Mouse (Mus musculus): ENCODE data around the gene Rxrg. TPM values are rescaled to one million over a fixed set of nuclear protein-coding genes. Genes with fewer than 3 reads are reported as not detected.

Gene Rxrg
- polyA plus RNA-seq, 1 experiment from 2014 or later: 3.5 TPM

- Histone ChIP-seq H3K36me3 (no peaks in the 10 kb centered on the region), H3K4me1 (peaks cover 11% of the 10 kb centered on the region), H3K27ac (no peak overlapping the region), H3K27me3 (ENCODE audit: insufficient read depth, poor library complexity, severe bottlenecking) (peaks cover 80% of the 10 kb centered on the region), H3K9me3 (no peaks in the 10 kb centered on the region), H3K4me3 (no peak overlapping the region)
- WGBS: 78% methylated on average over 3 of the region's 3 CpGs
- DNase-seq (ENCODE audit: low spot score): no peak
Observed at GRCm38 (mm10) chr1:167659065-167659464, 60.9 kb downstream of the Rxrg start.

- H3K27me3 ChIP-seq (ENCODE audit: insufficient read depth, poor library complexity, severe bottlenecking): peaks cover 79% of the 10 kb centered on the region
- DNase-seq (ENCODE audit: low spot score): no peak
- H3K4me1 ChIP-seq: peaks cover 11% of the 10 kb centered on the region
- H3K27ac ChIP-seq: no peak overlapping the region
- H3K36me3 ChIP-seq: no peaks in the 10 kb centered on the region
- 3% methylated on average over 21 of the region's 21 CpGs for WGBS
- no peaks in the 10 kb centered on the region for H3K9me3 ChIP-seq
- peak overlapping the region; percentile 47 for H3K4me3 ChIP-seq
Observed at GRCm38 (mm10) chr1:167660521-167661101, 62.4 kb downstream of the Rxrg start.

GRCm38 (mm10) chr1:167661123-167661522 lies 62.9 kb downstream of the Rxrg start:
- Histone ChIP-seq H3K4me3 (peak overlapping the region; percentile 47), H3K27ac (no peak overlapping the region), H3K4me1 (peaks cover 11% of the 10 kb centered on the region), H3K36me3 (no peaks in the 10 kb centered on the region), H3K27me3 (ENCODE audit: insufficient read depth, poor library complexity, severe bottlenecking) (peaks cover 73% of the 10 kb centered on the region), H3K9me3 (no peaks in the 10 kb centered on the region)
- 2% methylated on average over 19 of the region's 19 CpGs for WGBS
- DNase-seq (ENCODE audit: low spot score): no peak

DNA sequence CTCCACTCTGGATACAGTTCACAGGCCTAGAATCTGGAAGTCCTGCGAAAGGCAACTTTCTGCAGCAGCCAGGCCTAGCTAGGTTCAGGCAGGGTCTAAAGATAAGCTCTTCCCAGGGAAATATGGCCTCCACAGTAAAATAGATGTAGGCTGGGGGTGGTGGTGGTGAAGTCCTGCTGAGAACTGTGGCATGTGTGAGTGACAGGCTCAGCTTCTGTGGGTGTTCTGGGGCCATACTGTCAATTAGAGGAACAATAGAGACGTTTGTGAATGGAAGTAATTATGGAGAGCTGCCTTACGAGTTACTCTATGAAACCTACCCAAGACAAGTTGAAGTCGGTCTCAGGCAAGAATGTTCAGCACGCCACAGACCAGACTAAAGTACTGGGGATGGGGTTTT lies 65.0 kb downstream of the Rxrg start:
- Histone ChIP-seq H3K27ac (no peak overlapping the region), H3K36me3 (no peaks in the 10 kb centered on the region), H3K27me3 (ENCODE audit: insufficient read depth, poor library complexity, severe bottlenecking) (peaks cover 56% of the 10 kb centered on the region), H3K4me1 (peaks cover 11% of the 10 kb centered on the region), H3K9me3 (no peaks in the 10 kb centered on the region), H3K4me3 (no peak overlapping the region)
- DNase-seq (ENCODE audit: low spot score): no peak
- 68% methylated on average over 5 of the region's 5 CpGs for WGBS

- WGBS: 29% methylated on average over 6 of the region's 6 CpGs
- H3K27me3 ChIP-seq (ENCODE audit: insufficient read depth, poor library complexity, severe bottlenecking): peaks cover 63% of the 10 kb centered on the region
- H3K27ac ChIP-seq: no peak overlapping the region
- H3K4me1 ChIP-seq: peaks cover 10% of the 10 kb centered on the region
- H3K9me3 ChIP-seq: no peaks in the 10 kb centered on the region
- H3K36me3 ChIP-seq: no peaks in the 10 kb centered on the region
- H3K4me3 ChIP-seq: no peak overlapping the region
- DNase-seq (ENCODE audit: low spot score): no peak
Observed at GRCm38 (mm10) chr1:167669796-167670195, 71.6 kb downstream of the Rxrg start.

DNA sequence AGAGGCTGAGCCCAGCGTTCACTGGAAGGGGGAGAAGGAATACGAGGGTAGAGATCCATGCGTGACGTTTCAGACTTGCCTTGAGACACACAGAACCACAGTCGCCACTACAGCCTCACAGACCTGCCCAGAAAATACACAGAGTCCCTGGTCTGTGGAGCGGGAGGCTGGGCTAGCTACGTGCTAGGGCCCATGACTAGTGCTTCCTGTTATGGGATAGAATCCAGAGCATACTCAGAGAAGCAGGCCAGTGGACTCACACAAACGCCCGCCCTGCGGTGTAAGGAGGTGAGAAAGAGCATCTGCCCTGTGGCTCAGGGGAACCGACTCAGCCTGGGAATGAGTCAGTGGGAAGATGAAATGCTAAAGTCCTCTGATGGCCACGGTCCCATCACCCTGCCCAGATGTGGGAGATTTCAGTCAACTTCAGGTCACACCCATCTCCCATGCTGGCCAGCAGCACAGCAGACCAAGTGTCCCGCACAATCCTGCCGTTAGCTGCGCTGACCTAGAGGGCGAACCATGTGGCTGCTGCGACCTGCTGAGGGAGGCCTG lies 74.3 kb downstream of the Rxrg start:
- H3K27ac ChIP-seq: no peak overlapping the region
- H3K4me3 ChIP-seq: peak overlapping the region; percentile 40
- H3K4me1 ChIP-seq: peaks cover 10% of the 10 kb centered on the region
- H3K36me3 ChIP-seq: no peaks in the 10 kb centered on the region
- DNase-seq (ENCODE audit: low spot score): no peak
- H3K9me3 ChIP-seq: no peaks in the 10 kb centered on the region
- peaks cover 76% of the 10 kb centered on the region for H3K27me3 ChIP-seq (ENCODE audit: insufficient read depth, poor library complexity, severe bottlenecking)
- 18% methylated on average over 17 of the region's 17 CpGs for WGBS

DNA sequence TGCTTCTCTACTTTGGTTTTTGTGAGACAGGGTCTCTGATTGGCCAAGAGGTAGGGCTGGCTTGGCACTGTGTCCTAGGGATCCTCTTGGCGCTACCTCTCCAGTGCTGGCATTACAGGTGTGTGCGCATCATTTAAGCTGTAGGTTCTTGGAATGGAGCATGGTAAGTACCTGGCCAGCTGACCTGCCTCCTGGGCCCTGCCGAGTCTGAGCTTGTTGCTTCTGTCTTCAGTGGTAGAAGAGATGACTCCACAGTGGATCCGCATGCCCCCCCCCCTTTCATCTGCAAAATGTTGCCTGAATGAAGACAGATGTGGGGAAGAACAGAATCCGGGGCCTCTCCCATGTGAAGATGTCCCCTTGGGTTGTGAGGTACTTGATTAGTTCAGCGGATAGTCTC lies 80.9 kb downstream of the Rxrg start:
- Histone ChIP-seq H3K27me3 (ENCODE audit: insufficient read depth, poor library complexity, severe bottlenecking) (peaks cover 30% of the 10 kb centered on the region), H3K4me3 (no peak overlapping the region), H3K4me1 (no peaks in the 10 kb centered on the region), H3K27ac (no peak overlapping the region), H3K9me3 (no peaks in the 10 kb centered on the region; the same call in 1 of the 2 replicates), H3K36me3 (no peaks in the 10 kb centered on the region)
- DNase-seq (ENCODE audit: low spot score): peak; percentile 51
- 84% methylated on average over 6 of the region's 6 CpGs for WGBS

DNA sequence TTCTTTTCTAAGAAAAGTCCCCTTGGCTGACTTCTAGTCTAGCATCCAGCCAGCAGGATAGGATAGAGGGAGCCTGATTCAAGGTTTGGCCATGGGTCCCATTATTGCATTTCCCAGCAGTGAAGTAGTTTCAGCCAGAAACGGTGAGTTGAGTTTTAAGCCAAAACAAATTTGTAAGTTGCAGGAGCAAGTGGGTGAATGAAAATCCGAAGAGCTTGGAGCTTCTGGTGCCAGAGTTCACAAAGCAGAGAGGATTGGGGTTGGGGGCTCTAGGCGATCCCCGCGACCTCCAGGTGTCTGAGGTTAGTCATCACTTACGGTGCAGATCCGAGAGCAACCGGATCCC lies 89.8 kb downstream of the Rxrg start:
- no peak overlapping the region for H3K27ac ChIP-seq
- peaks cover 21% of the 10 kb centered on the region for H3K4me1 ChIP-seq
- H3K9me3 ChIP-seq: no peaks in the 10 kb centered on the region; the same call in 1 of the 2 replicates
- DNase-seq (ENCODE audit: low spot score): no peak
- H3K36me3 ChIP-seq: no peaks in the 10 kb centered on the region
- H3K4me3 ChIP-seq: peak overlapping the region; percentile 65
- peaks cover 75% of the 10 kb centered on the region for H3K27me3 ChIP-seq (ENCODE audit: insufficient read depth, poor library complexity, severe bottlenecking)
- under 1% methylated on average over 8 of the region's 8 CpGs for WGBS

DNA sequence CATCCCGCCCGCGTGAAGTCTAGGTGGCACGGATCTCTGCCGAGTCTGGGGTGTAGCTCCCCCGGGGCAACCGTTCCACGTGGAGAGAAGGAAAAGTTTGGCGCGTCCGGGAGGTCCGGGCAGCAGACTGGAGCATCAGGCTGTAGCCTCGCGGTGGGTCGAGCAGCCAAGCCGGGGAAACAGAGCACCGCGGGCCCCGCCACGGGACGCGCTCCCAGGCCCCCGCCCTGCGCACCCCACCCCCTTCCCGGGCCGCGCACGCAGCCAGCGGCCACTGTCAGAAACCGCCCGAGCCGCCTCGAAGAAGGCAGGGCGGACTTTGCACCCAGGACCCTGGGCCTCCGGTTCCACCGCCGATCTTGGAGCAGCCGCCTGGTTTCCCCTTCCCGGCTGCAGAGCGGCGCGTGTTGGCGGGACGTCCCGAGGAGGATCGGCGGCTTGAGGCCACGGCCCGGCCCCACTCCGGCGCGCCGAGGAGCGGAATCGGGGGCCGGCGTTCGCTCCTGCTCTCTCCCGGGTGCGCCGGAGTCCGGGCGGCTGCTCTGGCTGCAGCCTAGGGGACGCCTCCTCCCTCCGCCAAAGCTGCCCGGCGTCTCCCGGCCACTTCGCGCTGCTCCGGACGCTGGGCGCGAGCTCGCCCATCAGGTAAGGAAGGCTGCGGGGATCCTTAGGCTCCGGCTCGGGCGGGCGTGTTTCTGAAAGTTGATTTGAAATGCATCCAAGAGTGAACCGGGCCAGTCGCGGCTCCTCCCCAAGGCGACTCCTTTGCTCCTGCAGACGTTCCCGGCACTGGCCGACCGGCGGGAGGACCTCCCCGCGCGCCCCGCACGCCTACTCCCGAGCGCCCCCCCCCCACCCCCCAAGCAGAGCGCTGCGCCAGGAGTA lies 90.4 kb downstream of the Rxrg start:
- Histone ChIP-seq H3K27me3 (ENCODE audit: insufficient read depth, poor library complexity, severe bottlenecking) (peaks cover 81% of the 10 kb centered on the region), H3K4me3 (peak overlapping the region; percentile 65), H3K9me3 (no peaks in the 10 kb centered on the region; the same call in 1 of the 2 replicates), H3K27ac (0 out of 2 replicates have a peak overlapping the region, but pooled peaks have one; percentile 29), H3K36me3 (no peaks in the 10 kb centered on the region), H3K4me1 (peaks cover 21% of the 10 kb centered on the region)
- peak; percentile 77 for DNase-seq (ENCODE audit: low spot score)
- under 1% methylated on average over 97 of the region's 98 CpGs for WGBS

GRCm38 (mm10) chr1:167689232-167689261 lies 90.9 kb downstream of the Rxrg start, which contains the start of gene Lmx1a:
Gene Lmx1a, plus strand, starts transcription at chr1:167689237.
- peaks cover 21% of the 10 kb centered on the region for H3K4me1 ChIP-seq
- H3K9me3 ChIP-seq: no peaks in the 10 kb centered on the region; the same call in 1 of the 2 replicates
- no peak for DNase-seq (ENCODE audit: low spot score)
- peaks cover 86% of the 10 kb centered on the region for H3K27me3 ChIP-seq (ENCODE audit: insufficient read depth, poor library complexity, severe bottlenecking)
- 0% methylated on average over 3 of the region's 3 CpGs for WGBS
- H3K36me3 ChIP-seq: no peaks in the 10 kb centered on the region
- H3K27ac ChIP-seq: 0 out of 2 replicates have a peak within 1 kb of the TSS, but pooled peaks have one; percentile 29
- H3K4me3 ChIP-seq: peak within 1 kb of the TSS; percentile 65

Other genes with a start within 250 kb of the Rxrg start
- gene Aldh9a1, start 248.4 kb upstream of the Rxrg start, polyA plus RNA-seq (2016; fragmentation: Nextera tagmentation; extraction: Ambion mirVana): 44.4 and 59.4 TPM in 2 replicates
- 111 and 149 TPM in 2 replicates for gene Mgst3, start 204.5 kb upstream of the Rxrg start, polyA plus RNA-seq (2016; fragmentation: Nextera tagmentation; extraction: Ambion mirVana)
- gene Lrrc52, start 131.6 kb upstream of the Rxrg start, polyA plus RNA-seq (2016; fragmentation: Nextera tagmentation; extraction: Ambion mirVana): 0.19 TPM in 1 of 2 replicates, not detected in the other
- 2.2 and 4.0 TPM in 2 replicates for gene Lmx1a, start 90.9 kb downstream of the Rxrg start, polyA plus RNA-seq (2016; fragmentation: Nextera tagmentation; extraction: Ambion mirVana)

Measured in heart, embryonic 10.5 days (tissue).